Mouse (Mus musculus) B cell, adult 67 days (primary cell): Measurements from ENCODE around the gene Alpk1. TPM values are rescaled to one million over a fixed set of nuclear protein-coding genes. Genes with fewer than 3 reads are reported as not detected.

Source experiments
- total RNA-seq, 2 experiments: library from RNA; stranded (reverse); gene quantifications; 4 replicates each; pipeline ENCODE4 v1.2.4; 2023

The Alpk1 gene
- 10 to 100 TPM in 1 of 2 experiments, 1 to 10 TPM in 1; 9.3 to 18.2 TPM for total RNA-seq

GRCm38 (mm10) chr3:127780021-127780644 is at the start of gene Alpk1:
Alpk1 (minus strand) TSS chr3:127780527.

DNA sequence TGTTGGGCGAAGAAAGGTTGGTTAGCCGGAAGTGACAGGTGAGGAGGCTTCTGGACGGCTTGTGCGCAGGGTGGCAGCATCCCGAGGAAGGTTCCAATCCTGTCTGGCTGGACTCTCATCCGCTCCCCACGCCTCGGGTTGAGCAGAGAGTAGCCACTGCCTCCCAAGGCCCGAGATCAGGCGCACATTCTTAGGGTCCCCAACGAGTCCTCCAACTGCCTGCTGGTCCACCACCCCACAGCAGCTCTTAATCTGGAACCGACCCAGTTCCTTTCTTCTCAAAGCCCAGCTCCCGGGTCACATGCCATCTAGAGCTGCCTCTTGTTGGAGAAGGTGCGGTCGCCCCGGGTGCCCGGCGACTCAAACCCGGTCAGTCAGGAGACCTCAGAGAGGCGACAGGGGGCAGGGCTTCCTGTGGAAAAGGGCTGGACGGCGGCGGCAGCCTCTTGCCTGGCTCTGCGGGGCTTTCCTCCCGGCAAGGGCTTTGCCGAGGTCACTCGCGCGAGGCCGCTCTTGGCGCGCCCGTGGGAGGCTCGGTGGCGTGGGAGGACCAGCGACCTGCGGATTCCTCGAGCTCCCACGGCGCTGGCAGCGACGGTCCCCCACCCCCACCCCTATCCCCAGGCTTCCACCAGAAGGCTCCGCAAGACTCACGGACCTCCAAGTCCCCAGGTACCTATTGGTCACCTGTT is 9.3 kb upstream of the Alpk1 start, which contains the start of gene Tifa:
Gene Tifa (plus strand): TSS at position 306 of the 692 bp plus-strand sequence.

DNA sequence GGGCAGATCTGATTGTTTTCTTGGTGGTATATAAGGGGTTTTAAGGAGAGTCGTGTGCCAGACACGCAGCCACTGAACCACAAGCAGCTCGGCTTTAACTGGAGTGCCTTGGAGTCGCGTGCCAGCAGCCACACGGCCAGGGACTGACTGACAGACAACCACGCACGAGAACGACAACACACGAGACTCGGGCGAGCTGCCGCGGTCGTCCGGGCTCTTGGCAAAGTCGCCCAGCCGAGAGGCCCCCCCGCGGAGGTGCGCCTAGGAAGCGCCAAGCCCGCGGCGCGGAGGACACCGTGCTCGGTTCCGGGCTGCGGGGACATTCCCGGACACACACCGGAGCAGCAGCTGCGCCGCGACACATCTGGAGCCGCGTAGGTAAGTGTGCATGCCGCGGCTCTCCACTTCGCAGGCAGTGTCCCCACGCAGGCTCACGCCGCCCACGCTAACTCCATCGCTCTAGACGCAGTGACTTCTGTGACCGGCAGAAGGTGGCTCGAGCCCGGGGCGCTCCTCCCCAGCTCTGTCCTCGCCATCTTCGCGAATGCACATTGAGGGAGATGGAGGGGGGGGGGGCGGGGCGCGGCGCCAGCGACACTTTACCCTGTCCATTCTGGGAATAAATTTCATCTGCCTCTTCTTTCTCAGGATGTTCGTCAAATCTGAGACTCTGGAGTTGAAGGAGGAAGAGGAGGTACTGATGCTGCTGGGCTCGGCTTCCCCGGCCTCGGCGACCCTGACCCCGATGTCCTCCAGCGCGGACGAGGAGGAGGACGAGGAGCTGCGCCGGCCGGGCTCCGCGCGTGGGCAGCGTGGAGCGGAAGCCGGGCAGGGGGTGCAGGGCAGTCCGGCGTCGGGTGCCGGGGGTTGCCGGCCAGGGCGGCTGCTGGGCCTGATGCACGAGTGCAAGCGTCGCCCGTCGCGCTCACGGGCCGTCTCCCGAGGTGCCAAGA is 147.0 kb downstream of the Alpk1 start, which contains the start of gene Neurog2:
Gene Neurog2 (plus strand): TSS at position 56 of the 953 bp plus-strand sequence.

Other genes with a start within 250 kb of the Alpk1 start
- gene Larp7, start 227.2 kb downstream of the Alpk1 start, total RNA-seq = 10 to 100 TPM; 41.3 to 43.6 TPM
- 10 to 100 TPM in 1 of 2 experiments, 1 to 10 TPM in 1; 9.1 to 10.4 TPM for gene Zgrf1, start 227.0 kb downstream of the Alpk1 start, total RNA-seq
- not detected for gene Neurog2, start 147.4 kb downstream of the Alpk1 start, total RNA-seq
- 10 to 100 TPM; 24.9 to 25.9 TPM for gene Tifa, start 9.3 kb upstream of the Alpk1 start, total RNA-seq
- gene Ap1ar, start 57.0 kb upstream of the Alpk1 start, total RNA-seq = 10 to 100 TPM; 42.5 to 53.6 TPM
- gene Fam241a, start 115.8 kb upstream of the Alpk1 start, total RNA-seq = 1 to 10 TPM; 6.3 to 7.0 TPM